Mouse (Mus musculus) midbrain, embryonic 13.5 days (tissue): ENCODE results near the gene Gm10644. TPM values are rescaled to one million over a fixed set of nuclear protein-coding genes. Genes with fewer than 3 reads are reported as not detected.
A peak's percentile ranks its signal among the peaks of the same experiment; 100 is the strongest.

ENCODE experiments used
- ATAC-seq: fragments of 200-750 bp; cut with Nextera tagmentation; 2 replicates; pipeline ENCODE4 v1.8.0; 2017; ENCODE audit warnings: mild to moderate bottlenecking, moderate TSS enrichment, moderate library complexity
- H3K27ac ChIP-seq: fragments of 300-500 bp; sonication (generic); 2 replicates; pipeline ENCODE4 v1.5.1; 2015; ENCODE audit warnings: inconsistent platforms, mild to moderate bottlenecking, moderate library complexity
- H3K27me3 ChIP-seq: fragments of 300-500 bp; sonication (generic); 2 replicates; pipeline ENCODE4 v1.6.1; 2015; ENCODE audit warnings: mild to moderate bottlenecking, inconsistent platforms
- H3K36me3 ChIP-seq: fragments of 300-500 bp; sonication (generic); 2 replicates; pipeline ENCODE4 v1.6.1; 2015; ENCODE audit warnings: mild to moderate bottlenecking, inconsistent platforms
- H3K4me1 ChIP-seq: fragments of 300-500 bp; sonication (generic); replicated peaks from 2 replicates; pipeline ENCODE4 v1.6.1; 2015; ENCODE audit warnings: inconsistent platforms
- H3K4me2 ChIP-seq: fragments of 300-500 bp; sonication (generic); replicated peaks from 2 replicates; pipeline ENCODE4 v1.6.1; 2015; ENCODE audit warnings: moderate library complexity, mild to moderate bottlenecking, inconsistent platforms
- H3K4me3 ChIP-seq: fragments of 300-500 bp; sonication (generic); replicated peaks from 2 replicates; pipeline ENCODE4 v1.5.1; 2015; ENCODE audit warnings: mild to moderate bottlenecking, inconsistent platforms
- H3K9ac ChIP-seq: fragments of 300-500 bp; sonication (generic); replicated peaks from 2 replicates; pipeline ENCODE4 v1.6.1; 2015; ENCODE audit warnings: mild to moderate bottlenecking, inconsistent platforms
- H3K9me3 ChIP-seq: fragments of 300-500 bp; sonication (generic); 2 replicates; pipeline ENCODE4 v1.6.1; 2016; ENCODE audit warnings: mild to moderate bottlenecking, inconsistent platforms
- WGBS: fragments of 180-500 bp; shearing (Covaris S2); methylation state at CpG from one replicate; pipeline ENCODE4 v1.1.7; 2015; 5-methylcytosine and 5-hydroxymethylcytosine counted together
- polyA plus RNA-seq: library from polyadenylated mRNA; unstranded; fragments of >200 nt; fragmentation: Nextera tagmentation; extraction: Ambion mirVana; gene quantifications from 2 replicates; pipeline ENCODE4 v1.2.1, GENCODE M21; 2015

Gm10644 gene
- polyA plus RNA-seq, 1 experiment from 2014 or later: 0.94 TPM

GRCm38 (mm10) chr8:83900266-83900956, 54.6 kb downstream of the Gm10644 start:
- no peaks in the 10 kb centered on the region for H3K9me3 ChIP-seq
- H3K4me1 ChIP-seq: peaks cover 67% of the 10 kb centered on the region
- peak overlapping the region; percentile 95 for H3K4me3 ChIP-seq
- peak overlapping the region; percentile 100 for H3K27ac ChIP-seq
- H3K9ac ChIP-seq: peak overlapping the region; percentile 99
- peak overlapping the region; percentile 78 for H3K4me2 ChIP-seq
- peaks cover 10% of the 10 kb centered on the region; the same call in 1 of the 2 replicates for H3K27me3 ChIP-seq
- ATAC-seq: peak; percentile 1; the same call in 1 of the 2 replicates
- 0% methylated on average over 48 of the region's 100 CpGs for WGBS
- peaks cover 3% of the 10 kb centered on the region; the same call in 1 of the 2 replicates for H3K36me3 ChIP-seq

DNA sequence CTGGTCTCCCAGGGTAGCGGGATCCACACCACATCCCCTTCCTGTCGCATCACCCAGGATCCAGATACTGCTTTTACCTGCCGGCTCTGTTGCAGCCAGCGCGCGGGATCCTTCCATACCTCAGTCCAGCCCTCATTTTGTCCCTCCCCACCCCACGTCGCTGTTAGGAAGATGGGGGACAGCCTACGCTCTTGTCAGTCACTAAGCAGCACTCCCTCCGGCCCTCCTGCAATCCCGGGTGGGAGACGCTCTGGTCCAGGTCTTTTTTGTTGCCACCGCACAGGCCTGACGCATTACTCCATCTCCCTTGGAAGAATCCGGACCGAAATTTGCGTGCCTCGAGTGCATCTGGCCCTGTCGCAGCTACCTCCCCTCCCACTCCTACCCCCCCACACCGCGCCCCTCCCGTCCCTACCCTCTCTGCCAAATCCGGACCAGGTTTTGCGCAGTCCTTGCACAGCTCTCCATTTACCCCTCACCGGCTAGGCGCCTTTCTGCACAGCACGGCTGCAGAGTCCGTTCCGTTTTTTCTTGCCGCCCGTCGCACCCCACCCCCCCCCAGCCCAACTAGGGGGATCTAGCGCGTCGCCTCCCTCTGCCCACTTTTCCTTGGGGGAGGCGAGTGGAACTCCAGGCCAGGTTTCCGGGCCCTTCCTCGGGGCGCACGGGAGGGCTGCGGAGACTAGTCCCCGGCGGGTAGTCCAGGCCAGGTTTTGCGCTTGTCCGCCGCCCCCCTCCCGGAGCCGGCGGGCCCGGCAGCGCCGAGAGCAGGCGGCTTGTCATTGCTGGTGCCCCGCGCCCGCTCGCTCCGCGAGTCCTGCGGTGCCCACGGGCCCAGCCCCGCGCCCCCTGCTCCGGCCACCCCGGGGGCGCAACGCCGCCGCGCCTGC, 55.4 kb downstream of the Gm10644 start, which contains the start of gene Adgrl1:
Gene Adgrl1, plus strand, starts transcription at position 743 of the 890 bp plus-strand sequence.
- Histone ChIP-seq H3K36me3 (no peaks in the 10 kb centered on the region), H3K4me2 (peak within 1 kb of the TSS; percentile 78), H3K4me3 (peak within 1 kb of the TSS; percentile 95), H3K9ac (peak within 1 kb of the TSS; percentile 99), H3K4me1 (peaks cover 60% of the 10 kb centered on the region), H3K9me3 (no peaks in the 10 kb centered on the region), H3K27ac (peak within 1 kb of the TSS; percentile 100), H3K27me3 (peaks cover 18% of the 10 kb centered on the region)
- peak; percentile 92 for ATAC-seq
- under 1% methylated on average over 69 of the region's 70 CpGs for WGBS

DNA sequence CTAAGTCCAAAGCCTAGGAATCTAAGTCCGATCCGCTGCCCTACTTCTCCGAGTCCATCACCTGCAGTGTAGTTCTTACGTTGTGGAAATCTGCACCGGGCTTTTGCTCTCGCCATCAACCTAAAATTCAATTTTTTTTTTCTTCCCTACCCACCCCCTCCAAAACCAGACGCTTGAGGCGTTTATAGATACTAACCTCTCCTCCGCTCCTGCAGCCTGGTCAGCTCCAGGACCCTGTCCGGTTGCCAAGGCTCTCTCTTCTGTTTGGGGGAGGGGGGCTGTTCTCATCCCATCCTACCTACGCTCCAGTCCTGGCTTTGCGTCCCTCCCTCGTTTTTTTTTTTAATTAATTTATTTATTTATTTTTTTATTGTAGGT, 56.0 kb downstream of the Gm10644 start:
- no peaks in the 10 kb centered on the region for H3K36me3 ChIP-seq
- H3K4me2 ChIP-seq: peak overlapping the region; percentile 78
- peak overlapping the region; percentile 100 for H3K27ac ChIP-seq
- H3K9ac ChIP-seq: peak overlapping the region; percentile 99
- ATAC-seq: peak; percentile 32
- peaks cover 55% of the 10 kb centered on the region for H3K4me1 ChIP-seq
- WGBS: under 1% methylated on average over 13 of the region's 13 CpGs
- peaks cover 24% of the 10 kb centered on the region for H3K27me3 ChIP-seq
- peak overlapping the region; percentile 95 for H3K4me3 ChIP-seq
- H3K9me3 ChIP-seq: no peaks in the 10 kb centered on the region

- Histone ChIP-seq H3K4me3 (peak overlapping the region; percentile 95), H3K27ac (peak overlapping the region; percentile 100), H3K4me2 (peak overlapping the region; percentile 78), H3K9me3 (no peaks in the 10 kb centered on the region), H3K36me3 (no peaks in the 10 kb centered on the region), H3K27me3 (peaks cover 28% of the 10 kb centered on the region), H3K9ac (peak overlapping the region; percentile 99), H3K4me1 (peaks cover 50% of the 10 kb centered on the region)
- WGBS: 5% methylated on average over 10 of the region's 10 CpGs
- no peak for ATAC-seq
These were observed 56.5 kb downstream of the Gm10644 start for GRCm38 (mm10) chr8:83898456-83898855.

DNA sequence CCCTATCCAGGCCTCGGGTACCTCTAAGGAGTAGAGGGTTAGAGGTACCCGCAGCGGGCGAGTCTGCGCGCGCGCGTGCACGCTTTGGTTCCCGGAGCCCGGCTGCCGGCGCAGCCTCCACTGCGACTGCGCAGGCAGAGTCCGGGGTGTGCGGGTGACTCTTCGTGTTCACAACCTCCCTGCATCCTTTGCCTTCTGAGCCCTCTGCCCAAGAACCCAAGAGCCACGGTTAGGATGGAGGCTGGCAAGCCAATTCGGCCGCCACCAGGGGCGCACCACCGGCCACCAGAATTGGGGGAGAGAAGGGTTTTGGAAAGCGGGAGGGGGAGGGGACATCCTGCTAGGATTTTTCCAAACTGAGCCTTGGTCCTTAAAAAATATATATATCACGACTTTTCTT, 57.8 kb downstream of the Gm10644 start:
- 4% methylated on average over 26 of the region's 26 CpGs for WGBS
- no peaks in the 10 kb centered on the region for H3K36me3 ChIP-seq
- ATAC-seq: no peak
- H3K4me2 ChIP-seq: peak overlapping the region; percentile 78
- peak overlapping the region; percentile 31 for H3K4me3 ChIP-seq
- H3K9ac ChIP-seq: peak overlapping the region; percentile 57
- peaks cover 37% of the 10 kb centered on the region for H3K4me1 ChIP-seq
- no peaks in the 10 kb centered on the region for H3K9me3 ChIP-seq
- peaks cover 36% of the 10 kb centered on the region for H3K27me3 ChIP-seq
- H3K27ac ChIP-seq: peak overlapping the region; percentile 36; the same call in 1 of the 2 replicates

DNA sequence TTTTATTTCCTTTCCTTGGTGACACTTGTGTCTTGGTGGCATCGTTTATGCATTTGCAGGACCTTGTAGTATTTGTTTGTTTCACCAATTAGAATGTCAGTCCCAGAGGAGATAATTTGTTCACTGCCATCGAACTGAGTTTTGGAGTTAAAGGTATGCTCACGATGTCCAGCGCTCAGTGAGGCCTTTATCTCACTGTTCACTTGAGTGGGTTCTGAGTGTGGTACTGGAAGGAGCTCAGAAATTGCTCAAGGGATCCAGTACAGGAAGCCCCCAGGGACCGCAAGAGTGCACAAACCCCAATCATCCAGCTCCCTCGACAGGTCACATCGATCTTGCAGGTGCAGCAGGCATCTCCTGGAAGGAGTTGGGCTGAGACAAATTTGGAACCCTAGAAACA, 58.5 kb downstream of the Gm10644 start:
- H3K9ac ChIP-seq: no peak overlapping the region
- WGBS: 87% methylated on average over 7 of the region's 7 CpGs
- H3K27ac ChIP-seq: no peak overlapping the region
- no peak overlapping the region for H3K4me3 ChIP-seq
- ATAC-seq: no peak
- peak overlapping the region; percentile 78; the same call in 1 of the 2 replicates for H3K4me2 ChIP-seq
- no peaks in the 10 kb centered on the region for H3K9me3 ChIP-seq
- H3K4me1 ChIP-seq: peaks cover 30% of the 10 kb centered on the region
- peaks cover 41% of the 10 kb centered on the region for H3K27me3 ChIP-seq
- no peaks in the 10 kb centered on the region for H3K36me3 ChIP-seq

DNA sequence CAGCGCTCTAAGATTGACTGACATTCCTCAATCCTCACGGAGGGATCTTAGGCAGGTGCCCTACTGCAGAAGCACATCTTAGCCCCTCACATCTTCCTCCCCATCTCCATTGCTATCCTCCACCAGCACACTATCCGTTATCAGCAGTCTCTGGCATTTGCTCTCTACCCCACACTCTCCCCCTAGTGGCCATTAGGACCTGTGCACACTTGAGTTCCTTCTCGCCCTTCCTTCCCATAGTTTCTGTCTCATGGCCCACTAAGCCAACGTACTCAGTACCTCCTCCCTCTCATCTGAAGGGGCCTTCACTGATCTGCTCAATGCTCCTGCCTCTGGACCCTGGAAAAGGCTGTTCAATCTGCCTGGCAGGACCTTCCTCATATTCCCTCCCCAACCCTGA, 59.1 kb downstream of the Gm10644 start:
- no peak overlapping the region for H3K9ac ChIP-seq

DNA sequence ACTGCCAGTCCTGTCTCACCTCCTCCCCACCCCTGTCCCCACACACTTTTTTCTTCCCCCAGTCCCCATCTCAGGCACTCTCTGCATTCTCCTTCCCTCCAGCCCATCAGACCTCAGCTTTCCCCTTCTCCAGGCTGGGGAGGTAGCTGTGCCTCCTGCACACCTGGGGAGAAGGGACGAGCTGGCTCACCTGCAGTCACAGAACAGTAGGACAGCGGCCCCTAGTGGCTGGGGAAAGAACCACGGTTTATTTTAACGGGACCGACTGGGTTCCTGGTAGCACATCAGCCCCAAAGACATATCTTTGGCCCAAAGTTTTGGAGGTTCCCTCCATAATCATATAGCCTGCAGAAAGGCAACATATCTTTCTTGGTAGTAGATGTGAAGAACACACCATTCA, 61.1 kb downstream of the Gm10644 start:
- no peak overlapping the region for H3K4me2 ChIP-seq
- no peak overlapping the region for H3K9ac ChIP-seq
- no peak for ATAC-seq
- no peaks in the 10 kb centered on the region for H3K9me3 ChIP-seq
- peaks cover 41% of the 10 kb centered on the region for H3K27me3 ChIP-seq
- no peak overlapping the region for H3K27ac ChIP-seq
- 1% methylated on average over 5 of the region's 5 CpGs for WGBS
- no peak overlapping the region for H3K4me3 ChIP-seq
- no peaks in the 10 kb centered on the region for H3K36me3 ChIP-seq
- peaks cover 28% of the 10 kb centered on the region for H3K4me1 ChIP-seq

More for the DNA sequence above, 59.1 kb downstream of the Gm10644 start:
- Histone ChIP-seq H3K4me1 (peaks cover 28% of the 10 kb centered on the region), H3K27ac (no peak overlapping the region), H3K27me3 (peaks cover 41% of the 10 kb centered on the region), H3K36me3 (no peaks in the 10 kb centered on the region), H3K9me3 (no peaks in the 10 kb centered on the region), H3K4me3 (no peak overlapping the region), H3K4me2 (no peak overlapping the region)
- no peak for ATAC-seq
- 3% methylated on average over 5 of the region's 5 CpGs for WGBS

DNA sequence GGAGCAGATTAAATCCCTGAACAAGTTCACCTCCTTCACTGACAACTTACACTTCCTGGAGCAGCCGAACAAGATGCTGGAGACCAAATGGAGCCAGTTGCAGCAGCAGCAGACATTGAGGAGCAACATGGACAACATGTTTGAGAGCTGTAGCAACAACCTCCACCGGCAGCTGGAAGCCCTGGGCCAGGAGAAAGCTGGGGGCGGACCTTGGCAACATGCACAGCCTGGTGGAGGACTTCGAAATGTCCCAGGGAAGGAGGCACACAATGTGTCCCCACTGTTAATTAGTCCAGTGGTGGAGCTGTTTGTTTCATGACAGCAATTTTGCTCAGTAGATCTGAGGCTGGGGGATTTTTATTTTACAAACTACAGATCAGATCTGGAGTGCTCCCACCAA, 62.9 kb downstream of the Gm10644 start:
- Histone ChIP-seq H3K9me3 (no peaks in the 10 kb centered on the region), H3K9ac (no peak overlapping the region), H3K4me3 (no peak overlapping the region), H3K36me3 (no peaks in the 10 kb centered on the region), H3K4me2 (no peak overlapping the region), H3K27ac (no peak overlapping the region), H3K4me1 (peaks cover 11% of the 10 kb centered on the region), H3K27me3 (peaks cover 41% of the 10 kb centered on the region)
- 76% methylated on average over 4 of the region's 4 CpGs for WGBS
- no peak for ATAC-seq

DNA sequence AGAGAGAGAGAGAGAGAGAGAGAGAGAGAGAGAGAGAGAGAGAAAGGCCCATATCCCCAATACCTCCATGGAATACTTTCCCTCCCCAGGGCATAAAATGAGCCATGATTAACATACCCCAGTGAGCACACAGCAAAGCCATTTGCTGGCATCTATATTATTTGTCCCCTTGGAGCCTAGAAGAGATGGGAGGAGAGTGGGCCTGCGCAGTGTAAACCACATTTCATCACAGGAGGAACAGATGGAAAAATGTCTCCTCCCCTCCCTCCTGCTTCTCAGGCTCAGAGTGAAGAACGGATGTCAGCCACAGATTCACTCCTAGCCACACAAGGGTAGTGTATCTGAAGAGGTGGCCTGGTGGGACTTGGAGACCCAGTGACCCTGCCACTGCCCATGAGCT, 66.6 kb downstream of the Gm10644 start:
- H3K27me3 ChIP-seq: peaks cover 13% of the 10 kb centered on the region; the same call in 1 of the 2 replicates
- ATAC-seq: no peak
- H3K9me3 ChIP-seq: no peaks in the 10 kb centered on the region
- no peaks in the 10 kb centered on the region for H3K4me1 ChIP-seq
- 82% methylated on average over 2 of the region's 2 CpGs for WGBS
- no peaks in the 10 kb centered on the region for H3K36me3 ChIP-seq
- H3K27ac ChIP-seq: no peak overlapping the region
- no peak overlapping the region for H3K9ac ChIP-seq
- H3K4me2 ChIP-seq: no peak overlapping the region
- H3K4me3 ChIP-seq: no peak overlapping the region
